Comparison of ENCODE assay signal across 17 mouse cellular contexts in the genomic region with DNA sequence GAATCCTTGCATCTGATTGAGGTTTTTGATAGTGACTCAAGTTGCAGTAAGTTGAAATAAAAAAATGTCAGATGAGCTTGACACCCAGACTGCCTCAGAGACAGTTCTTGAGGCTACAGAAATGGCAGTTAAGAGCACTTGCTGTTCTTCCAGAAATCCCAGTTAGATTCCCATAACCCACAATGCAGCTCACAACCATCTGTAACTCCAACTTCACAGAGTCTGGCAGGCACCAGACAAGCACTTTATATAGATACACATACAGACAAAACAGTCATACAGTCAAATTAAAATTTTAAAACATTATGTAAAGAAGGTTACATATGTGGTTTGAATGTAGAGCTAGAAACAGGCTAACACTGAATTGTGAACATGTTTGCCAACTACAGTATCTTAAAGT.
"Had no signal": no experiment of that assay in that cellular context is flagged by ENCODE, and none has a peak within 500 bp of the region (broad histone marks: within the 10 kb centered on the region; RNA-seq: fewer than 3 reads in every experiment).

No protein-coding gene starts in this region.

- ATAC-seq: hindbrain, postnatal 0 days; intestine, embryonic 16.5 days; liver, embryonic 12.5 days had no signal

- DNase-seq: gastrocnemius, postnatal 14 days; gastrocnemius, postnatal 36 days; heart, adult 11 months; heart, adult 2 months; heart, postnatal 14 days; heart, postnatal 36 days; kidney, adult 11 months; kidney, adult 2 months; kidney, adult 9 months; kidney, postnatal 14 days; kidney, postnatal 36 days; layer of hippocampus, adult 9-11 months; layer of hippocampus, postnatal 36 days; left cerebral cortex, postnatal 4 days had no signal
